Mouse (Mus musculus): ENCODE results near the gene Wfdc8. TPM values are rescaled to one million over a fixed set of nuclear protein-coding genes. Genes with fewer than 3 reads are reported as not detected.
"Not testable (repeated sequence)": the region's sequence is repeated elsewhere in the genome, so short reads cannot be mapped to it uniquely, and the experiment has no call there.

Gene Wfdc8
- polyA plus RNA-seq, 1 experiment from 2014 or later: not detected

- Histone ChIP-seq H3K4me1 (replicated peaks; ENCODE audit: control insufficient read depth, insufficient read depth, low read length) (no peaks in the 10 kb centered on the region), H3K27ac (ENCODE audit: low read depth, low read length) (no peak overlapping the region), H3K4me2 (replicated peaks; ENCODE audit: low read depth, low read length) (no peak overlapping the region), H3K27me3 (ENCODE audit: control insufficient read depth, insufficient read depth, low read length) (no peaks in the 10 kb centered on the region), H3K9ac (ENCODE audit: low read depth, low read length) (no peak overlapping the region), H3K9me3 (ENCODE audit: control insufficient read depth, low read length) (no peaks in the 10 kb centered on the region), H3K36me3 (ENCODE audit: control insufficient read depth, insufficient read depth, low read length) (no peaks in the 10 kb centered on the region), H3K4me3 (ENCODE audit: low read depth, low read length) (no peak overlapping the region)
- DNase-seq (ENCODE audit: low spot score) (no peak), ATAC-seq (ENCODE audit: low FRiP score) (no peak)
- 87% methylated on average over 3 of the region's 3 CpGs for WGBS
Observed at GRCm38 (mm10) chr2:164615386-164615785, 2.0 kb upstream of the Wfdc8 start.

GRCm38 (mm10) chr2:164608781-164609180 is 4.6 kb downstream of the Wfdc8 start:
- Histone ChIP-seq H3K36me3 (ENCODE audit: control insufficient read depth, insufficient read depth, low read length) (no peaks in the 10 kb centered on the region), H3K4me3 (ENCODE audit: low read depth, low read length) (no peak overlapping the region), H3K4me1 (replicated peaks; ENCODE audit: control insufficient read depth, insufficient read depth, low read length) (no peaks in the 10 kb centered on the region), H3K9me3 (ENCODE audit: control insufficient read depth, low read length) (no peaks in the 10 kb centered on the region), H3K27ac (ENCODE audit: low read depth, low read length) (no peak overlapping the region), H3K27me3 (ENCODE audit: control insufficient read depth, insufficient read depth, low read length) (no peaks in the 10 kb centered on the region), H3K4me2 (replicated peaks; ENCODE audit: low read depth, low read length) (no peak overlapping the region), H3K9ac (ENCODE audit: low read depth, low read length) (no peak overlapping the region)
- DNase-seq (ENCODE audit: low spot score): no peak
- 82% methylated on average over 6 of the region's 6 CpGs for WGBS
- no peak for ATAC-seq (ENCODE audit: low FRiP score)

GRCm38 (mm10) chr2:164604411-164604810 is 9.0 kb downstream of the Wfdc8 start:
- DNase-seq (ENCODE audit: low spot score) (no peak), ATAC-seq (ENCODE audit: low FRiP score) (no peak)
- Histone ChIP-seq H3K27me3 (ENCODE audit: control insufficient read depth, insufficient read depth, low read length) (no peaks in the 10 kb centered on the region), H3K27ac (ENCODE audit: low read depth, low read length) (no peak overlapping the region), H3K36me3 (ENCODE audit: control insufficient read depth, insufficient read depth, low read length) (no peaks in the 10 kb centered on the region), H3K4me1 (replicated peaks; ENCODE audit: control insufficient read depth, insufficient read depth, low read length) (no peaks in the 10 kb centered on the region), H3K4me3 (ENCODE audit: low read depth, low read length) (no peak overlapping the region), H3K4me2 (replicated peaks; ENCODE audit: low read depth, low read length) (no peak overlapping the region), H3K9ac (ENCODE audit: low read depth, low read length) (no peak overlapping the region), H3K9me3 (ENCODE audit: control insufficient read depth, low read length) (no peaks in the 10 kb centered on the region)
- 92% methylated on average over 8 of the region's 8 CpGs for WGBS

- WGBS: 97% methylated on average over 3 of the region's 3 CpGs
- no peak for DNase-seq (ENCODE audit: low spot score)
Observed at GRCm38 (mm10) chr2:164603482-164603881, 9.9 kb downstream of the Wfdc8 start.

GRCm38 (mm10) chr2:164600179-164600578 is 13.2 kb downstream of the Wfdc8 start:
- Histone ChIP-seq H3K9ac (ENCODE audit: low read depth, low read length) (no peak overlapping the region), H3K36me3 (ENCODE audit: control insufficient read depth, insufficient read depth, low read length) (no peaks in the 10 kb centered on the region), H3K4me3 (ENCODE audit: low read depth, low read length) (no peak overlapping the region), H3K27me3 (ENCODE audit: control insufficient read depth, insufficient read depth, low read length) (no peaks in the 10 kb centered on the region), H3K4me1 (replicated peaks; ENCODE audit: control insufficient read depth, insufficient read depth, low read length) (no peaks in the 10 kb centered on the region), H3K9me3 (ENCODE audit: control insufficient read depth, low read length) (no peaks in the 10 kb centered on the region), H3K27ac (ENCODE audit: low read depth, low read length) (no peak overlapping the region), H3K4me2 (replicated peaks; ENCODE audit: low read depth, low read length) (no peak overlapping the region)
- ATAC-seq (ENCODE audit: low FRiP score) (no peak), DNase-seq (ENCODE audit: low spot score) (no peak)
- WGBS: 79% methylated on average over 3 of the region's 3 CpGs

More at GRCm38 (mm10) chr2:164603482-164603881, 9.9 kb downstream of the Wfdc8 start:
- H3K4me3 ChIP-seq (ENCODE audit: low read depth, low read length): no peak overlapping the region
- no peak overlapping the region for H3K27ac ChIP-seq (ENCODE audit: low read depth, low read length)
- H3K9ac ChIP-seq (ENCODE audit: low read depth, low read length): no peak overlapping the region
- ATAC-seq (ENCODE audit: low FRiP score): no peak
- H3K4me1 ChIP-seq (replicated peaks; ENCODE audit: control insufficient read depth, insufficient read depth, low read length): no peaks in the 10 kb centered on the region
- no peaks in the 10 kb centered on the region for H3K27me3 ChIP-seq (ENCODE audit: control insufficient read depth, insufficient read depth, low read length)
- no peaks in the 10 kb centered on the region for H3K9me3 ChIP-seq (ENCODE audit: control insufficient read depth, low read length)
- no peak overlapping the region for H3K4me2 ChIP-seq (replicated peaks; ENCODE audit: low read depth, low read length)
- H3K36me3 ChIP-seq (ENCODE audit: control insufficient read depth, insufficient read depth, low read length): no peaks in the 10 kb centered on the region

- DNase-seq (ENCODE audit: low spot score): no peak
- ATAC-seq (ENCODE audit: low FRiP score): no peak
- no peak within 1 kb of the TSS for H3K4me3 ChIP-seq (ENCODE audit: low read depth, low read length)
- 84% methylated on average over 4 of the region's 4 CpGs for WGBS
- no peak within 1 kb of the TSS for H3K9ac ChIP-seq (ENCODE audit: low read depth, low read length)
- H3K4me1 ChIP-seq (replicated peaks; ENCODE audit: control insufficient read depth, insufficient read depth, low read length): no peaks in the 10 kb centered on the region
- H3K36me3 ChIP-seq (ENCODE audit: control insufficient read depth, insufficient read depth, low read length): no peaks in the 10 kb centered on the region
- no peak within 1 kb of the TSS for H3K4me2 ChIP-seq (replicated peaks; ENCODE audit: low read depth, low read length)
- no peak within 1 kb of the TSS for H3K27ac ChIP-seq (ENCODE audit: low read depth, low read length)
- H3K9me3 ChIP-seq (ENCODE audit: control insufficient read depth, low read length): no peaks in the 10 kb centered on the region
- no peaks in the 10 kb centered on the region for H3K27me3 ChIP-seq (ENCODE audit: control insufficient read depth, insufficient read depth, low read length)
Observed at GRCm38 (mm10) chr2:164593494-164593893, 19.9 kb downstream of the Wfdc8 start, which contains the start of gene Eppin. Gene Eppin, minus strand, starts transcription at chr2:164593594.

GRCm38 (mm10) chr2:164592014-164592413 is 21.4 kb downstream of the Wfdc8 start:
- H3K27me3 ChIP-seq (ENCODE audit: control insufficient read depth, insufficient read depth, low read length): no peaks in the 10 kb centered on the region
- no peak overlapping the region for H3K4me3 ChIP-seq (ENCODE audit: low read depth, low read length)
- H3K4me2 ChIP-seq (replicated peaks; ENCODE audit: low read depth, low read length): no peak overlapping the region
- no peaks in the 10 kb centered on the region for H3K4me1 ChIP-seq (replicated peaks; ENCODE audit: control insufficient read depth, insufficient read depth, low read length)
- no peaks in the 10 kb centered on the region for H3K36me3 ChIP-seq (ENCODE audit: control insufficient read depth, insufficient read depth, low read length)
- no peak overlapping the region for H3K9ac ChIP-seq (ENCODE audit: low read depth, low read length)
- DNase-seq (ENCODE audit: low spot score): peak; percentile 70
- WGBS: 11% methylated on average over 4 of the region's 4 CpGs
- H3K27ac ChIP-seq (ENCODE audit: low read depth, low read length): no peak overlapping the region
- no peak for ATAC-seq (ENCODE audit: low FRiP score)
- no peaks in the 10 kb centered on the region for H3K9me3 ChIP-seq (ENCODE audit: control insufficient read depth, low read length)

GRCm38 (mm10) chr2:164585025-164585725 is 28.3 kb downstream of the Wfdc8 start, which contains the start of gene Wfdc6a:
Gene Wfdc6a, minus strand, starts transcription at chr2:164585447.
- not testable (repeated sequence) for H3K4me2 ChIP-seq (replicated peaks; ENCODE audit: low read depth, low read length); H3K4me1 ChIP-seq (replicated peaks; ENCODE audit: control insufficient read depth, insufficient read depth, low read length); DNase-seq (ENCODE audit: low spot score); H3K4me3 ChIP-seq (ENCODE audit: low read depth, low read length); H3K27ac ChIP-seq (ENCODE audit: low read depth, low read length); ATAC-seq (ENCODE audit: low FRiP score); H3K9ac ChIP-seq (ENCODE audit: low read depth, low read length); H3K36me3 ChIP-seq (ENCODE audit: control insufficient read depth, insufficient read depth, low read length); H3K9me3 ChIP-seq (ENCODE audit: control insufficient read depth, low read length); H3K27me3 ChIP-seq (ENCODE audit: control insufficient read depth, insufficient read depth, low read length)
- WGBS: 76% methylated on average over 13 of the region's 13 CpGs

GRCm38 (mm10) chr2:164573359-164573758 is 40.1 kb downstream of the Wfdc8 start, which contains the start of gene Spint3:
Gene Spint3, minus strand, starts transcription at chr2:164573459.
- H3K9ac ChIP-seq (ENCODE audit: low read depth, low read length); H3K27ac ChIP-seq (ENCODE audit: low read depth, low read length); H3K36me3 ChIP-seq (ENCODE audit: control insufficient read depth, insufficient read depth, low read length); DNase-seq (ENCODE audit: low spot score); H3K9me3 ChIP-seq (ENCODE audit: control insufficient read depth, low read length); H3K4me3 ChIP-seq (ENCODE audit: low read depth, low read length); ATAC-seq (ENCODE audit: low FRiP score); H3K4me2 ChIP-seq (replicated peaks; ENCODE audit: low read depth, low read length); H3K27me3 ChIP-seq (ENCODE audit: control insufficient read depth, insufficient read depth, low read length); H3K4me1 ChIP-seq (replicated peaks; ENCODE audit: control insufficient read depth, insufficient read depth, low read length): not testable (repeated sequence)
- WGBS: 81% methylated on average over 6 of the region's 6 CpGs

Measured in hindbrain, embryonic 11.5 days (tissue).